Mouse (Mus musculus): ENCODE data around the gene Rbbp4. TPM values are rescaled to one million over a fixed set of nuclear protein-coding genes. Genes with fewer than 3 reads are reported as not detected.

Rbbp4 gene
- polyA plus RNA-seq, 1 experiment from 2014 or later = 159 TPM

DNA sequence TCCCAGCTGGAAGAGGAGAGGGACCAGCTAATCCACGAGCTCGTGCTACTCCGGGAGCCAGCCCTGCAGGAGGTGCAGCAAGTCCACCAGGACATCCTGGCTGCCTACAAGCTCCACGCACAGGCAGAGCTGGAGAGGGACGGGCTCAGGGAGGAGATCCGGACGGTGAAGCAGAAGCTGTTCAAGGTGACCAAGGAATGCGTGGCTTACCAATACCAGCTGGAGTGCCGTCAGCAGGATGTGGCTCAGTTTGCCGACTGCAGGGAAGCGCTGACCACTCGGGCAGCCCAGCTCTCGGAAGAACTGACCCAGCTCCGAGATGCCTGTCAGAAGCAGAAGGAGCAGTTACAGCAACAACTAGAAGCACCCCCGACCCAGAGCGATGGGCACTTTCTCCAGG, 41.5 kb downstream of the Rbbp4 start:
- Histone ChIP-seq H3K9me3 (ENCODE audit: low read length) (no peaks in the 10 kb centered on the region), H3K4me2 (replicated peaks; ENCODE audit: low read depth, low read length) (no peak overlapping the region), H3K4me3 (ENCODE audit: low read depth, low read length) (no peak overlapping the region), H3K27me3 (replicated peaks; ENCODE audit: insufficient read depth, low read length) (0 out of 2 replicates have a peak, but pooled peaks cover 3% of the 10 kb centered on the region), H3K36me3 (ENCODE audit: insufficient read depth, low read length) (no peaks in the 10 kb centered on the region), H3K9ac (replicated peaks; ENCODE audit: low read depth) (no peak overlapping the region), H3K27ac (ENCODE audit: low read length) (no peak overlapping the region), H3K4me1 (ENCODE audit: insufficient read depth, low read depth, low read length) (no peaks in the 10 kb centered on the region)
- ATAC-seq (no peak), DNase-seq (ENCODE audit: low spot score) (no peak)
- TF ChIP-seq CTCF (IDR thresholded peaks at IDR 0.05) = no peak
- no peak for TF ChIP-seq EP300 (IDR thresholded peaks at IDR 0.05)
- 25% methylated on average over 16 of the region's 16 CpGs for WGBS

DNA sequence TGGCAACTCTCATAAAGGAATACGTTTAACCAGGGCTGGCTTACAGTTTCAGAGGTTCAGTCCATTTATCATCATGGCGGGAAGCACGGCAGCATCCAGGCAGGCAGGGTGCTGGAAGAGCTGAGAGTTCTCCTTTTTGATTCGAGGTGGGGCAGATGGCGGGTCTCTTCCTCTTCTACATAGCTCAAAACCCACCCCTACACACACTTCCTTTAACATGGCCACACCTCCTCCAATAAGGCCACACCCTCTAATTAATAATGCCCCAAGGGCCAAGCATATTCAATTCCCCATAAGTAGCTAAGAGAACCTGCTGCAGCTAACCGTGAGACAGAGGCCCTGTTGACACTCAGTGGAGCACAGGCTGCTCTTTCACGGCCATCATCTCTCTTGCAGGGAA, 42.3 kb downstream of the Rbbp4 start:
- TF ChIP-seq EP300 (IDR thresholded peaks at IDR 0.05) (no peak), CTCF (IDR thresholded peaks at IDR 0.05) (no peak)
- 55% methylated on average over 7 of the region's 7 CpGs for WGBS
- no peak overlapping the region for H3K4me3 ChIP-seq (ENCODE audit: low read depth, low read length)

GRCm38 (mm10) chr4:129289671-129290070, 45.5 kb downstream of the Rbbp4 start:
- H3K27ac ChIP-seq (ENCODE audit: low read length) = no peak overlapping the region
- ATAC-seq (no peak), DNase-seq (ENCODE audit: low spot score) (no peak)
- no peak overlapping the region for H3K4me2 ChIP-seq (replicated peaks; ENCODE audit: low read depth, low read length)
- H3K27me3 ChIP-seq (replicated peaks; ENCODE audit: insufficient read depth, low read length) = 0 out of 2 replicates have a peak, but pooled peaks cover 3% of the 10 kb centered on the region
- H3K4me3 ChIP-seq (ENCODE audit: low read depth, low read length) = no peak overlapping the region
- H3K4me1 ChIP-seq (ENCODE audit: insufficient read depth, low read depth, low read length) = peaks cover 12% of the 10 kb centered on the region; the same call in 1 of the 2 replicates
- H3K9ac ChIP-seq (replicated peaks; ENCODE audit: low read depth) = no peak overlapping the region
- no peaks in the 10 kb centered on the region for H3K36me3 ChIP-seq (ENCODE audit: insufficient read depth, low read length)
- no peaks in the 10 kb centered on the region for H3K9me3 ChIP-seq (ENCODE audit: low read length)
- WGBS = 84% methylated on average over 8 of the region's 8 CpGs
- TF ChIP-seq CTCF (IDR thresholded peaks at IDR 0.05) (no peak), EP300 (IDR thresholded peaks at IDR 0.05) (no peak)

More for the DNA sequence above, 42.3 kb downstream of the Rbbp4 start:
- no peak for DNase-seq (ENCODE audit: low spot score)
- H3K27ac ChIP-seq (ENCODE audit: low read length) = no peak overlapping the region
- H3K36me3 ChIP-seq (ENCODE audit: insufficient read depth, low read length) = no peaks in the 10 kb centered on the region
- no peaks in the 10 kb centered on the region for H3K9me3 ChIP-seq (ENCODE audit: low read length)
- no peaks in the 10 kb centered on the region for H3K4me1 ChIP-seq (ENCODE audit: insufficient read depth, low read depth, low read length)
- H3K27me3 ChIP-seq (replicated peaks; ENCODE audit: insufficient read depth, low read length) = 0 out of 2 replicates have a peak, but pooled peaks cover 3% of the 10 kb centered on the region
- no peak overlapping the region for H3K4me2 ChIP-seq (replicated peaks; ENCODE audit: low read depth, low read length)
- H3K9ac ChIP-seq (replicated peaks; ENCODE audit: low read depth) = no peak overlapping the region
- ATAC-seq = no peak

GRCm38 (mm10) chr4:129288067-129288466, 47.1 kb downstream of the Rbbp4 start:
- no peaks in the 10 kb centered on the region for H3K9me3 ChIP-seq (ENCODE audit: low read length)
- ATAC-seq = no peak
- no peaks in the 10 kb centered on the region for H3K27me3 ChIP-seq (replicated peaks; ENCODE audit: insufficient read depth, low read length)
- H3K36me3 ChIP-seq (ENCODE audit: insufficient read depth, low read length) = no peaks in the 10 kb centered on the region
- TF ChIP-seq EP300 (IDR thresholded peaks at IDR 0.05) = no peak
- TF ChIP-seq CTCF (IDR thresholded peaks at IDR 0.05) = no peak
- H3K4me1 ChIP-seq (ENCODE audit: insufficient read depth, low read depth, low read length) = peaks cover 12% of the 10 kb centered on the region; the same call in 1 of the 2 replicates
- WGBS = 33% methylated on average over 3 of the region's 3 CpGs
- DNase-seq (ENCODE audit: low spot score) = no peak
- peak overlapping the region; percentile 94 for H3K4me2 ChIP-seq (replicated peaks; ENCODE audit: low read depth, low read length)
- no peak overlapping the region for H3K4me3 ChIP-seq (ENCODE audit: low read depth, low read length)
- no peak overlapping the region for H3K9ac ChIP-seq (replicated peaks; ENCODE audit: low read depth)
- H3K27ac ChIP-seq (ENCODE audit: low read length) = no peak overlapping the region

DNA sequence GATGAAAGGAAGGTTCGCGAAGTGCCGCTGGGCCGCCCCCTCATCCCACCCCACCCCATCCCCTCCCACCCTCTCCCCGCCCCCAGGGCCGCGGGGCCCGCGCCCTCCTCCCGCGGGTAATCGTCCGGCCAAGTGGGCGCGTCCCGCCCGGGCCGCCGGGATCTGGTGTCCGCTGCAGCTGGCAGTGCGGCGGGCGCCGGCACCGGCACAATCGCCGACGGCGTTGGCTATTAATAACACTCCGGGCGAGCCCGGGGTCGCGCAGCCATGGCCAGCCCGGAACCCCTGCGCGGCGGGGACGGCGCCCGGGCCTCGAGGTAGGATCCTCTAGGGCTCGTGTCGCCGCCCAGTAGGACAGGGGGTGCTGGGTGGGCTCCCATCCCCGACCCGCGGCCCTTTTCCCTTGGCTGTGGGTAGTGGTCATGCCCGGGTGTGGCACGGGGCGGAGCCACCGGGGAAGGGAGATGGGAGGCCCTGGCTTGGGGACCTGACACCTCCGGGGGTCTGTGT, 47.6 kb downstream of the Rbbp4 start, which contains the start of gene Sync:
Gene Sync, plus strand, starts transcription at position 146 of the 510 bp plus-strand sequence.
- peak within 1 kb of the TSS; percentile 44 for H3K4me3 ChIP-seq (ENCODE audit: low read depth, low read length)
- ATAC-seq (peak; percentile 42), DNase-seq (ENCODE audit: low spot score) (peak; percentile 34)
- under 1% methylated on average over 42 of the region's 53 CpGs for WGBS
- TF ChIP-seq CTCF (IDR thresholded peaks at IDR 0.05) (no peak), EP300 (IDR thresholded peaks at IDR 0.05) (no peak)
- H3K36me3 ChIP-seq (ENCODE audit: insufficient read depth, low read length) = no peaks in the 10 kb centered on the region
- H3K9ac ChIP-seq (replicated peaks; ENCODE audit: low read depth) = peak within 1 kb of the TSS; percentile 5; the same call in 1 of the 2 replicates
- H3K27ac ChIP-seq (ENCODE audit: low read length) = no peak within 1 kb of the TSS
- no peaks in the 10 kb centered on the region for H3K27me3 ChIP-seq (replicated peaks; ENCODE audit: insufficient read depth, low read length)
- H3K4me1 ChIP-seq (ENCODE audit: insufficient read depth, low read depth, low read length) = peaks cover 12% of the 10 kb centered on the region; the same call in 1 of the 2 replicates
- H3K4me2 ChIP-seq (replicated peaks; ENCODE audit: low read depth, low read length) = peak within 1 kb of the TSS; percentile 94
- no peaks in the 10 kb centered on the region for H3K9me3 ChIP-seq (ENCODE audit: low read length)

GRCm38 (mm10) chr4:129286683-129287471, 48.3 kb downstream of the Rbbp4 start:
- H3K27ac ChIP-seq (ENCODE audit: low read length) = no peak overlapping the region
- H3K4me2 ChIP-seq (replicated peaks; ENCODE audit: low read depth, low read length) = peak overlapping the region; percentile 94
- no peaks in the 10 kb centered on the region for H3K27me3 ChIP-seq (replicated peaks; ENCODE audit: insufficient read depth, low read length)
- H3K4me3 ChIP-seq (ENCODE audit: low read depth, low read length) = peak overlapping the region; percentile 44
- TF ChIP-seq EP300 (IDR thresholded peaks at IDR 0.05) (no peak), CTCF (IDR thresholded peaks at IDR 0.05) (peak; percentile 45)
- H3K4me1 ChIP-seq (ENCODE audit: insufficient read depth, low read depth, low read length) = peaks cover 12% of the 10 kb centered on the region; the same call in 1 of the 2 replicates
- no peaks in the 10 kb centered on the region for H3K36me3 ChIP-seq (ENCODE audit: insufficient read depth, low read length)
- 3% methylated on average over 22 of the region's 28 CpGs for WGBS
- DNase-seq (ENCODE audit: low spot score) (peak; percentile 52), ATAC-seq (peak; percentile 54)
- peak overlapping the region; percentile 5; the same call in 1 of the 2 replicates for H3K9ac ChIP-seq (replicated peaks; ENCODE audit: low read depth)
- no peaks in the 10 kb centered on the region for H3K9me3 ChIP-seq (ENCODE audit: low read length)

Measured in lung, postnatal 0 days (tissue).